Mouse (Mus musculus): Measurements from ENCODE around the gene Atg9b.

The Atg9b gene

GRCm38 (mm10) chr5:24379501-24379900 is 12.4 kb downstream of the Atg9b start:
- POLR2A ChIA-PET, result interaction anchor here in 2 of 4 experiments (0.7 to 3.3 kb wide), 5 partner anchors 9 to 104 kb away, joined by 3 to 21 read pairs (median 3); partner anchors contain the start of gene Abcb8 (in 1 of the 2)
- CTCF ChIA-PET, result interaction anchor here in 2 of 4 experiments (0.6 to 2.9 kb wide), 3 partner anchors 14 to 19 kb away, joined by 5 to 10 read pairs (median 9); partner anchors contain the start of gene Abcb8 (in 1 of the 2)

GRCm38 (mm10) chr5:24378700-24379099 is 13.2 kb downstream of the Atg9b start:
- CTCF ChIA-PET, result interaction anchor here in 2 of 4 experiments (1.3 to 2.9 kb wide), 4 partner anchors 9 to 18 kb away, joined by 6 to 15 read pairs (median 10); partner anchors contain the start of gene Abcb8 (in 2 of the 2)
- POLR2A ChIA-PET, result interaction anchor here in 2 of 4 experiments (0.5 to 3.3 kb wide), 6 partner anchors 9 to 105 kb away, joined by 3 to 21 read pairs (median 6); partner anchors contain the start of genes Abcb8 (in 2 of the 2) and Atg9b (in 1 of the 2)

- POLR2A ChIA-PET, result interaction anchor here (0.6 to 4.5 kb wide), 7 partner anchors 8 to 581 kb away, joined by 3 to 18 read pairs (median 3); partner anchors contain the start of gene Abcb8 (in 1 of the 4)
- CTCF ChIA-PET, result interaction anchor here in 3 of 4 experiments (0.6 to 1.2 kb wide), 6 partner anchors 9 to 311 kb away, joined by 3 to 6 read pairs (median 4); partner anchors contain the start of genes Abcb8 (in 1 of the 3) and Nub1 (in 1 of the 3)
These were observed 17.1 kb downstream of the Atg9b start for GRCm38 (mm10) chr5:24374666-24375328.

- ChIA-PET POLR2A (interaction anchor here in 2 of 4 experiments (0.7 to 4.5 kb wide), 2 partner anchors 13 to 19 kb away, joined by 4 to 18 read pairs; no protein-coding TSS in a partner anchor), CTCF (interaction anchor here in 1 of 4 experiments (0.6 to 0.7 kb wide), 2 partner anchors 174 to 238 kb away, joined by 4 to 5 read pairs; no protein-coding TSS in a partner anchor)
These were observed 17.7 kb downstream of the Atg9b start for GRCm38 (mm10) chr5:24374216-24374615.

- ChIA-PET POLR2A (interaction anchor here in 1 of 4 experiments (4.5 kb wide), 1 partner anchor 14 kb away, joined by 18 read pairs; no protein-coding TSS in a partner anchor), CTCF (interaction anchor here in 1 of 4 experiments (0.6 to 0.7 kb wide), 2 partner anchors 174 to 239 kb away, joined by 4 to 5 read pairs; no protein-coding TSS in a partner anchor)
These were observed 18.1 kb downstream of the Atg9b start for GRCm38 (mm10) chr5:24373807-24374206.

GRCm38 (mm10) chr5:24369767-24370166 is 22.2 kb downstream of the Atg9b start:
- ChIA-PET CTCF (interaction anchor here in 2 of 4 experiments (0.6 to 1.8 kb wide), 6 partner anchors 8 to 101 kb away, joined by 3 to 5 read pairs (median 3); partner anchors contain the start of gene Abcb8 (in 1 of the 2)), POLR2A (interaction anchor here in 2 of 4 experiments (0.6 to 1.7 kb wide), 4 partner anchors 11 to 38 kb away, joined by 3 to 6 read pairs (median 4); no protein-coding TSS in a partner anchor)

- CTCF ChIA-PET, result interaction anchor here in 2 of 4 experiments (0.7 to 6.6 kb wide), 3 partner anchors 8 to 28 kb away, joined by 5 to 49 read pairs (median 5); partner anchors contain the start of gene Abcb8 (in 1 of the 2)
- POLR2A ChIA-PET, result interaction anchor here in 3 of 4 experiments (0.5 to 2.4 kb wide), 11 partner anchors 9 to 49 kb away, joined by 3 to 8 read pairs (median 4); partner anchors contain the start of gene Abcb8 (in 1 of the 3)
These were observed 25.5 kb downstream of the Atg9b start for GRCm38 (mm10) chr5:24366426-24366825.

GRCm38 (mm10) chr5:24365528-24365927 is 26.4 kb downstream of the Atg9b start:
- CTCF ChIA-PET, result interaction anchor here in 2 of 4 experiments (0.7 to 6.6 kb wide), 6 partner anchors 12 to 1983 kb away, joined by 4 to 49 read pairs (median 7); partner anchors contain the start of gene Abcb8 (in 1 of the 2)
- POLR2A ChIA-PET, result interaction anchor here in 2 of 4 experiments (0.7 to 3.1 kb wide), 10 partner anchors 12 to 105 kb away, joined by 3 to 12 read pairs (median 4); partner anchors contain the start of genes Abcb8 (in 1 of the 2) and Kcnh2 (in 1 of the 2)

- POLR2A ChIA-PET, result interaction anchor here in 2 of 4 experiments (0.6 to 3.1 kb wide), 6 partner anchors 12 to 189 kb away, joined by 3 to 12 read pairs (median 6); partner anchors contain the start of genes Abcb8 (in 1 of the 2) and Kcnh2 (in 1 of the 2)
- CTCF ChIA-PET, result interaction anchor here in 2 of 4 experiments (0.7 to 6.6 kb wide), 7 partner anchors 13 to 1984 kb away, joined by 4 to 49 read pairs (median 8); partner anchors contain the start of gene Abcb8 (in 1 of the 2)
These were observed 27.0 kb downstream of the Atg9b start for GRCm38 (mm10) chr5:24364963-24365362.

- POLR2A ChIA-PET, result interaction anchor here in 3 of 4 experiments (0.6 to 3.1 kb wide), 7 partner anchors 12 to 189 kb away, joined by 3 to 12 read pairs (median 5); partner anchors contain the start of genes Abcb8 (in 1 of the 3) and Kcnh2 (in 1 of the 3)
- CTCF ChIA-PET, result interaction anchor here in 2 of 4 experiments (0.7 to 6.6 kb wide), 6 partner anchors 13 to 1984 kb away, joined by 5 to 49 read pairs (median 10); partner anchors contain the start of gene Abcb8 (in 1 of the 2)
These were observed 27.4 kb downstream of the Atg9b start, which contains the start of gene Nos3 for GRCm38 (mm10) chr5:24364508-24364907. TSS of gene Nos3 (plus strand) at chr5:24364810.

- POLR2A ChIA-PET, result interaction anchor here in 3 of 4 experiments (0.8 to 3.1 kb wide), 4 partner anchors 12 to 98 kb away, joined by 3 to 12 read pairs (median 6); partner anchors contain the start of gene Kcnh2 (in 1 of the 3)
- CTCF ChIA-PET, result interaction anchor here in 2 of 4 experiments (1.8 to 6.6 kb wide), 2 partner anchors 28 to 30 kb away, joined by 23 to 49 read pairs; partner anchors contain the start of gene Abcb8 (in 1 of the 2)
These were observed 27.9 kb downstream of the Atg9b start for GRCm38 (mm10) chr5:24364061-24364460.

- CTCF ChIA-PET, result interaction anchor here in 2 of 4 experiments (0.9 to 6.6 kb wide), 4 partner anchors 27 to 31 kb away, joined by 4 to 49 read pairs (median 15); partner anchors contain the start of gene Abcb8 (in 1 of the 2)
- POLR2A ChIA-PET, result interaction anchor here in 2 of 4 experiments (1.0 to 3.1 kb wide), 4 partner anchors 11 to 97 kb away, joined by 3 to 12 read pairs (median 5); partner anchors contain the start of gene Kcnh2 (in 1 of the 2)
These were observed 28.5 kb downstream of the Atg9b start for GRCm38 (mm10) chr5:24363467-24363866.

- ChIA-PET CTCF (interaction anchor here (0.5 to 6.6 kb wide), 65 partner anchors 9 to 745 kb away, joined by 3 to 49 read pairs (median 4); partner anchors contain the start of genes Abcb8 (in 2 of the 4), Atg9b (in 1 of the 4), Chpf2 (in 1 of the 4) and Fastk (in 1 of the 4)), POLR2A (interaction anchor here in 3 of 4 experiments (0.5 to 2.3 kb wide), 33 partner anchors 9 to 1090 kb away, joined by 3 to 15 read pairs (median 4); partner anchors contain the start of genes Abcb8 (in 1 of the 3), Kcnh2 (in 1 of the 3) and Nub1 (in 1 of the 3))
These were observed 31.0 kb downstream of the Atg9b start for GRCm38 (mm10) chr5:24360792-24361454.

GRCm38 (mm10) chr5:24357461-24357860 is 34.5 kb downstream of the Atg9b start:
- ChIA-PET CTCF (interaction anchor here (0.5 to 3.4 kb wide), 62 partner anchors 9 to 520 kb away, joined by 3 to 44 read pairs (median 4); partner anchors contain the start of genes Abcb8 (in 4 of the 4) and Agap3 (in 1 of the 4)), POLR2A (interaction anchor here in 3 of 4 experiments (0.5 to 2.2 kb wide), 27 partner anchors 9 to 394 kb away, joined by 3 to 8 read pairs (median 4); partner anchors contain the start of genes Abcb8 (in 1 of the 3), Fastk (in 1 of the 3) and Nupl2 (in 1 of the 3))

GRCm38 (mm10) chr5:24356764-24357163 is 35.2 kb downstream of the Atg9b start:
- CTCF ChIA-PET, result interaction anchor here (0.5 to 3.4 kb wide), 49 partner anchors 8 to 393 kb away, joined by 3 to 44 read pairs (median 5); partner anchors contain the start of genes Abcb8 (in 4 of the 4) and Agap3 (in 1 of the 4)
- POLR2A ChIA-PET, result interaction anchor here in 3 of 4 experiments (0.6 to 2.2 kb wide), 20 partner anchors 9 to 192 kb away, joined by 3 to 8 read pairs (median 4); partner anchors contain the start of genes Abcb8 (in 1 of the 3) and Nupl2 (in 1 of the 3)

GRCm38 (mm10) chr5:24353327-24353726 is 38.6 kb downstream of the Atg9b start:
- ChIA-PET CTCF (interaction anchor here in 3 of 4 experiments (0.5 to 3.0 kb wide), 6 partner anchors 18 to 563 kb away, joined by 3 to 15 read pairs (median 4); no protein-coding TSS in a partner anchor), POLR2A (interaction anchor here in 3 of 4 experiments (0.5 to 3.8 kb wide), 12 partner anchors 9 to 242 kb away, joined by 3 to 21 read pairs (median 4); no protein-coding TSS in a partner anchor)

All from embryonic stem cell, embryonic (primary cell).